Comparison of ENCODE assay signal across 9 mouse cellular contexts in the genomic region with DNA sequence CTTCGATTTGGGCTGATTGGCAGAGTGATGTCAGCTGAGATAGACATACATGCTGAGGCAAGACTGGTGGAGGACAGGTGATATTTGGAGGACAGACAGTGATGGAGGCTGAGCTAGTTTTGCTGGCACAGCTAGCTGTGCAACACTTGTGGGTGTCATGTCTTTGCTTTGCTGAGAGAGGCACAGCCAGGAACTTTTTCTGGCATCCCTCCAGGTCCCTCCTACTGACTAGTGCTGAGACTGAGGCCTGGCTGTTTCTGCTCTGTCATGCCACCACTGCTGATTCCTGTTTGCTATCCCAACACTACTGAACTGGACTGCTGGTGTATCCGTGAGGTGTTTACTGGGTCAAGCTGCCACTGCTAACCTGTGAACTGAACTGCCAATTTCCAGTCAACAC. TPM values are rescaled to one million over a fixed set of nuclear protein-coding genes. Genes with fewer than 3 reads are reported as not detected.
DNase-seq lines count a peak whose midpoint lies in the region; ATAC-seq lines count a peak whose summit lies in the region.
"Had no signal": no experiment of that assay in that cellular context is flagged by ENCODE, and none has a peak within 500 bp of the region (broad histone marks: within the 10 kb centered on the region; RNA-seq: fewer than 3 reads in every experiment).

No protein-coding gene starts in this region.

- no peaks in the 10 kb centered on the region for H3K9me3 ChIP-seq in kidney, embryonic 14.5 days (ENCODE audit: control insufficient read depth, low read length)
- H3K9me3 ChIP-seq: heart, embryonic 13.5 days; limb, embryonic 13.5 days had no signal

- no peaks in the 10 kb centered on the region for H3K27me3 ChIP-seq in kidney, embryonic 14.5 days (ENCODE audit: control insufficient read depth, insufficient read depth, low read length)
- H3K27me3 ChIP-seq: heart, embryonic 13.5 days; limb, embryonic 13.5 days had no signal

- intact Hi-C loops in left cerebral cortex, postnatal 25 days (cut with DNase I), result no loop called here

- H3K4me1 ChIP-seq in kidney, embryonic 14.5 days (ENCODE audit: control insufficient read depth, insufficient read depth, low read length), result no peaks in the 10 kb centered on the region
- H3K4me1 ChIP-seq: heart, embryonic 13.5 days; limb, embryonic 13.5 days had no signal

- H3K4me2 ChIP-seq in kidney, embryonic 14.5 days (replicated peaks; ENCODE audit: low read depth, low read length), result no peak overlapping the region
- H3K4me2 ChIP-seq: heart, embryonic 13.5 days; limb, embryonic 13.5 days had no signal

- H3K36me3 ChIP-seq in kidney, embryonic 14.5 days (ENCODE audit: control insufficient read depth, insufficient read depth, low read length), result no peaks in the 10 kb centered on the region
- H3K36me3 ChIP-seq: heart, embryonic 13.5 days; limb, embryonic 13.5 days had no signal

- no peak overlapping the region for H3K9ac ChIP-seq in kidney, embryonic 14.5 days (ENCODE audit: low read depth, low read length)
- H3K9ac ChIP-seq: heart, embryonic 13.5 days; limb, embryonic 13.5 days had no signal

- H3K27ac ChIP-seq in kidney, embryonic 14.5 days (ENCODE audit: low read depth, low read length), result no peak overlapping the region
- H3K27ac ChIP-seq: heart, embryonic 13.5 days; limb, embryonic 13.5 days had no signal

- WGBS in kidney, embryonic 14.5 days, result 76% methylated on average over 2 of the region's 2 CpGs

- no peak overlapping the region for H3K4me3 ChIP-seq in kidney, embryonic 14.5 days (ENCODE audit: low read length)
- H3K4me3 ChIP-seq: heart, embryonic 13.5 days; limb, embryonic 13.5 days had no signal

- ATAC-seq in kidney, embryonic 14.5 days (ENCODE audit: low FRiP score, low TSS enrichment), result no peak
- peak; percentile 56 for ATAC-seq in common myeloid progenitor, adult 5-6 weeks (replicated peaks; ENCODE audit: low read depth, poor library complexity, severe bottlenecking)
- ATAC-seq in hematopoietic stem cell, adult 5-6 weeks (replicated peaks in 1 of 2; ENCODE audit: insufficient read depth in 1 of 2, low FRiP score in 2 of 2, low TSS enrichment in 1 of 2, low read depth in 1 of 2, poor library complexity in 2 of 2, severe bottlenecking in 2 of 2), result peak; percentile 37 to 64; a peak in 3 of 4 replicates

- peak; percentile 22 for DNase-seq in kidney, adult 9 months
- peak; percentile 38 to 55 for DNase-seq in left cerebral cortex, postnatal 25 days (ENCODE audit: low spot score in 2 of 2)
- no peak for DNase-seq in urinary bladder, postnatal 10 days (ENCODE audit: low spot score)
- no peak for DNase-seq in B cell, adult 2 months

RNA-seq across cellular contexts. Expression of a gene that starts 48.6 kb away (rescaled TPM):
- 0.09 TPM in 1 of 2 replicates, not detected in the other for polyA plus RNA-seq in kidney, embryonic 14.5 days (2014; fragmentation: Nextera tagmentation; extraction: Ambion mirVana)
- 0.41 and 0.97 TPM in 2 replicates for total RNA-seq in common myeloid progenitor, adult 5-6 weeks (2017)
- total RNA-seq in hematopoietic stem cell, adult 5-6 weeks (2017), result 1.1 TPM in 1 of 2 replicates, not detected in the other
- total RNA-seq in left cerebral cortex, postnatal 25 days (2021), result under 1 TPM in 1 of 2 experiments, not detected in 1; 0.09 TPM
- polyA plus RNA-seq: heart, embryonic 13.5 days; limb, embryonic 13.5 days had no signal

Comparison
In these comparisons a context has a peak if more than half of its experiments do, and no peak if none do; other contexts are left out.
1. DNase-seq: peak in kidney, adult 9 months (single experiment) and left cerebral cortex, postnatal 25 days (2 of 2); none in urinary bladder, postnatal 10 days (single experiment) and B cell, adult 2 months (0 of 2).